Mouse (Mus musculus) urinary bladder, postnatal 14 days (tissue): ENCODE measurements around the gene Rab43.
A peak's percentile ranks its signal among the peaks of the same experiment; 100 is the strongest.
"Not testable (repeated sequence)": the region's sequence is repeated elsewhere in the genome, so short reads cannot be mapped to it uniquely, and the experiment has no call there.

ENCODE experiments used
- DNase-seq: peaks from one replicate; pipeline ENCODE4 v3.0.0; 2021; ENCODE audit warnings: low spot score

Gene Rab43

DNA sequence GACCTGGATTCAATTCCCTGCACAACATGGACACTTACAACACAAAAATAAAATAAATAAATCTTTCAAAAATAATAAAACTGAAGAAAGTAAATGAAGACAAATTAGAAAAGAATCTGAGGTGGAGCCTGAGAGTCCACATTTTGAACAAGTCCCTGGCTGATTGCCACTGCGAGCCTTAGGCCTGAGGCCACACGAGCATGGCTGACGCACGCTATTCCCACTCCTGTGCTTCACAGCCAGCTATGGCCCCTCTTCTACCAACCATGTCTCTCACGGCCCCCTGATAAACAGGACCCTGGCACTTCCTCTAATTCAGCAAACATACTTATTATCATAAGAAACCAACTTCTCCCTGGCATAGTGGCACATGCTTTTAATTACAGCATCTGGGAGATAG lies 25.3 kb downstream of the Rab43 start:
- no peak for DNase-seq

DNA sequence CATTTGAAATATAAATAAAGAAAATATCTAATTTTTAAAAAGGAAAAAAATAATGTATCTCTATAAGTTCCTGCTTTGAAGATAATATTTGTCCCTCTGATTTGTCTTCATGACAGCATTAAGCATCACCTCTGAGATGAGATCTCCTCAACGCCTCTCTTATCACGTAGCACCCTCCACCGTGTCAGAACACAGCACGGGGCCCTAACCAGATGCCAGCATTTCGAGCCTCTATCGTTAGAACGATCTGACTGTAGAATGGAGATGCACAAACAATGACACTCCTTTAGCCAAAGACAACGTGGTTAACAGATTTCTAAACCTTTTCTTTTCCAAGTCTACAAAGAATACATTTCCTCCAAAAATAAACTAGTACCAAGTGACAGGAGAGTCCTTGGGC lies 27.9 kb downstream of the Rab43 start:
- DNase-seq: no peak

- no peak for DNase-seq
These were observed 31.2 kb downstream of the Rab43 start for GRCm38 (mm10) chr6:87780546-87781301.

GRCm38 (mm10) chr6:87779174-87780165 lies 32.5 kb downstream of the Rab43 start:
- DNase-seq: no peak

DNA sequence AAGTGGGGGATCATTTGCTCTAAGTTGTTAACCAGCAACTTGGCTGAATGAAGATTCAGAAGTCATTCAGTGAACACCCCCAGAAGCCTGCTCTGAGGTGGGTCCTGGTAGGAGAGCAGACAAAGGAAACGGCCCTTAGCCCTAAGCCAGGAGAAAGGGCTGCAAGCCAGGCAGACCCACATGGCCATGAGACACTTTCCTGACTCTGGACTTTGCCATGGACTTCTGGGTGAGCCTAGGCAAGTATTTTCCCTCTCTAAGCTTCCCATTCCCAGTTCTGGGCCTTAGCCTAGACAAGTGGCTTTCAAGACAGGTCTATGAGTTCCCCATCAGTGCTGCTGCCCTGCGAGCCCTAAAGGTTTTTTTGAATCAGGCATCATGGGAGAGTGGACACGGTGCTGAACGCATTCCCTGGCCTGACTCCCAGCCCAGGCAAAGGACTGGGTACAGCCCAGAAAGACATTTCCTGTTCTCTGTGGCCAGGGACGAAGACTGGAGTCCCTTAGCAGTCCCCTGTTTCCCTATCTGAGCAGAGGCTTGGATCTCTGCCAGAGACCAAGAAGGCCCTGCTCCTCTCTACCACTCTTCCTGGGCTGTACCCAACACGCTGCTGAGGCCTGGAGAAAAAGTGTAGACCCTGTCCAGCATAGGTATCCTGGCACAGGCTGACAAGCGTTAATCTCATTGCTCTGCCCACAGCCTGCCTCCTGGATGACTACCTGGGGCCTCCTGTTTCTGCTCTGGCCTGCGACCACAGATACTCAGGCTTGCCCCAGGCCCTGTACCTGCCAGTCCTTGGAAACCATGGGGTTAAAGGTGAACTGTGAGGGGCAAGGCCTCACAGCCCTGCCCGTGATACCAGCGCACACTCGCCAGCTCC lies 33.4 kb downstream of the Rab43 start:
- no peak for DNase-seq

DNA sequence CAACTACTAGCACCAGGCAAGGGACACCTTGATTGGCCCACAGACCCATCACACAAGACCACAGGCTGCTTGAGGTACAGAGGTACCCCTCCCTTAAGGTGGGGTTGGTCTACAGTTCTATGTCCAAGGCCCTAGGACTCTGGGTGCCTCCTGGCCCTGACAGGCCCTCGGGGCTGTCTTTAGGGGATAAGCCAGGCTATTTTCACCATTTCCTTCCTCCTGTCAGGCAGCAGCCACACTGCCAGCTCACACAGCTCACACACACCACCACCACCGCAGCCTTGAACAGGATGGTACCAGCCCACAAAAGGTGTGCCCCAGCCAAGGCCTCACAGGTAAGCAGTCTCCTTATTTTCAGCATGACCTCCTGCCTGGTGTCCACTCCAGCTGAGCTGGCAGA lies 34.1 kb downstream of the Rab43 start, which contains the start of gene Gp9:
Gp9 (plus strand) TSS at position 231 of the 400 bp plus-strand sequence.
- DNase-seq: no peak

GRCm38 (mm10) chr6:87776663-87777062 lies 35.3 kb downstream of the Rab43 start:
- DNase-seq: no peak

- DNase-seq: no peak
These were observed 36.2 kb downstream of the Rab43 start for GRCm38 (mm10) chr6:87775588-87776245.

DNA sequence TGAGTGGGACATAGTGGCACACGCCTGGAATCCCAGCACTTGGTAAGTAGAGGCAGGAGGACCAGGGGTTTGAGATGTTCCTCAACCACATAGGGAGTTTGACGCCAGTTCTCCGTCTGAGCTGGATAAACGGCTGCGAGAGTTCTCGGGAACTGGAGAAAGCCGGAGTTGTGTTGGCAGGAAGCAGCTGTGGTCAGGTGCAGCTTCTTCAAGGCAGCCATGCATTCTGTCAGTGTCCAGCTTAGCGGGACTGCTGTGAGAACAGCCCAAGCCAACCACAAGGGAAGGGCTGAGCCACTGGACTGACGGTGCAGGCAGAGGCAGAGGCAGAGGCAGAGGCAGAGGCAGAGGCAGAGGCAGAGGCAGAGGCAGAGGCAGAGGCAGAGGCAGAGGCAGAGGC lies 37.1 kb downstream of the Rab43 start:
- no peak for DNase-seq

DNA sequence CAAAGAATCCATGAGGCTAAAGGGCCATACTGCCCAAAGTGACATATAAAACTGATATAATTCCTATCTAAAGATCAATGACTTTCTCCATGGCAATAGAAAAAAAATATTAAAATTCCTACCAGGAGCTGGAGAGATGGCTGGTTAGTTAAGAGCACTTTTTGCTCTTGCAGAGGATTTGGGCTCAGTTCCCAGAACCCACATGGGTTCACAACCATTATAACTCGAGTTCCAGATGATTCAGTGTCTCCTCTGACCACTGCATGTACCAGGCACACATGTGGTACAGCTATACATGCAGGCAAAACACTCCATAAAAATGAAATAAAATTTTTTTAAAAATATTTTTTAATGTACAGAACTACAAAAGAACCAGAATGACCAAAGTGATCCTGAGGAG lies 37.5 kb downstream of the Rab43 start:
- DNase-seq: no peak

DNA sequence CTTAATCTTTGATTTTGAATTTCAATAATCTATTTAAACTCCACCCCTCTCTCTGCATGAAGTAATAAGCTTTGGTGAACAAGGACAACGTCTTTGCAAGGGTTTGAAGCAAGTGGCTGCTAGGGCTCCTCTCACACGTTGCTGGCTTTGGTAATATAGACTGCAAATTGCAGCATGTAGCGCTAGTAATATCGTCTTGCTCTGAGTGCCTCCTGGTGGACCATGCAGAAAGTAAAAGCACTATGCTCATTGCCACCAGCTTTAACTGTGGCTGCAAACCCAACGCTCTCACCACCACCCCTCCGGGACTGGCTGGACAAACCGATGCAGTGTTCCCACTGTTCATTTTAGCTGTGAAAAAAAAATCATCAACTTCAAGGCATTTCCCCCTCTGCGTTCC lies 41.3 kb downstream of the Rab43 start:
- no peak for DNase-seq

DNA sequence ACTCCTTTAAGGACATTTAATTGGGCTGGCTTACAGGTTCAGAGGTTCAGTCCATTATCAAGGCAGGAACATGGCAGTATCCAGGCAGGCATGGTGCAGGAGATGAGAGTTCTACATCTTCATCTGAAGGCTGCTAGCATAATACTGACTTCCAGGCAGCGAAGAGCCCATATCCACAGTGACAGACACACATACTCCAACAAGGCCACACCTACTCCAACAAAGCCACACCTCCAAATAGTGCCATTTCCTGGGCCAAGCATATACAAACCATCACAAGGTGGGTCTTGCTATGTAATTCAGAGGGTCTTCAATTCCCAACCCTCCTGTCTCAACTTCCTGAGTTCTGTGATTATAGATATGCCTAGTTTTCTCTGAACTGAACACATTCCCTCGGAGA lies 47.7 kb downstream of the Rab43 start:
- DNase-seq: not testable (repeated sequence)

DNA sequence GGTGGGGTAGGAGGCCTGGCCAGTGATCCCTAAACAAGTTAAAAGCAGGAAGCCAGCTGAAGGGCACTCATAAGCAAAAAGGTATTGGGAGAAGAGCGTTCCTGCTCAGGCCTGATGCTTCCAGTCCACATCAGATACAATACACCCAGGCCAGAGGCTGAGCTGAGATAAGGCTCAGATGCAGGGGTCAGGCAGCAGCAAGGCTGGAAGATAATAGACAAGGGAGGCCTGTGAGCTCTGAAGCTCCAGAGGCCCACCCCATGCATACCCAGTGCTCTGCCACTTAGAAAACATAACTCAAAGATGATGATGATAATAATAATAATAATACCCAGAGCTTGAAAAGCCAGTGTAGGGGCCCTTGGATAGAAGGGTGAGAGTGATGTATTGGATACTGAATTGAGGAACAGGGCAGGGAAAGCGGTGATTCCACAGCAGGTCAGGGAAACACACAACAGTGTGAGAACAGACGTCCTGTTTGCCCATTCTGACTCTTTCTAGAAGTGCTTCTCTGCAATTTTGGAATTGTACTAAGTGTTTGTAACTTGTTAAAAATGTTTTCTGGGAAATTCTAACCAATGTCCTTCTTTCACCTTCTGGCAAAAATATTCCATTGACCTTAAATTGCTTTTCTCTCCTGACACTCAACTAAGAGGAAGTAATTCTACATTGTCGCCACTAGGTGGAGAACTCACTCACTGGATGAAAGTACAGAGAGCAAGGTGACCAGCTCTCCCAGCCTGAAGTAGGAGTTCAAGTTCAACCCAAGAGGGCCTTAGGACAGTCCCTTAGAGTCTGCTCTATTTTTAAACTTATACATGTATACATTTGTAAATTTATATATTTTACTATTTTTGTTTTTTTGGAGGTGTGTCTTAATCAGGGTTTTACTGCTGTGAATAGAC lies 48.3 kb downstream of the Rab43 start:
- DNase-seq: no peak

DNA sequence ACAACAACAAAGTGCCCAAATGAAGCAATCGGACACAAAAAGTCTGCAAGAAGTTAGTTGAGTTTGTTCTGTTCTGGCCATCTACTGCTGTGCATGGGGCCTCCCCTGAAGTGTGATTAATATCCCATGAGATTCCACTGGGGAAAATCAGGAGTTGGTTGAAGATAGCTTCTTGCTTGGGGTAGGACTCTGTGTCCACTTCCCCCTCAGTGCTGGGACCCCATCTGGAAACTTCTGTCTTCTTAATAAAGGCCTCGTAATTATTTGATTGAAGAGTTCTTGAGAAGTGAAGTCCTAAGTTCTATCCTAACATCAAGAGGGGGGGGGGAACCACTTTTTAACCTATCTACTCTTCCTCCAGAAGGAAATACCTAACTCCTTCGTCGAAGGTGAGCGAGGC lies 49.8 kb downstream of the Rab43 start:
- DNase-seq: no peak

GRCm38 (mm10) chr6:87759850-87760249 lies 52.1 kb downstream of the Rab43 start:
- DNase-seq: no peak

DNA sequence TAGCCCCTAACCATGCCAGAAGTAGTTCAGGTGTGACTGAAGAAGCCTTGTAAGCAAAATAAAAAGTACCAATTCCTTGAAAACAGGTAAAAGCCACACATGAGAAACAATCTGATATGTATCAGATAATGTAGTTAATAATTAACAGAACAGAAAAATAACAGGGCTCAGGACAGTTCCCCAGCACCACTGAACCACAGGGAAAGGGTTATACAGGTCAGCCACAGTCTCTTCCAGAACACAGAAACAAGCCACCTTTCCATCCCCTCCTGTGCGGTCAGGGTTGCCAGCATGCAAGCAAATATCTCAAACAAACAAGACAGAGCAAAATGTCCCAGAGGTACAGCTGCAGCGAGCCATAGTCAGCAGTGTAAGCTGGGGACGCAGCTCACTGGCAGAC lies 52.6 kb downstream of the Rab43 start:
- DNase-seq: no peak

- no peak for DNase-seq
These were observed 55.1 kb downstream of the Rab43 start for GRCm38 (mm10) chr6:87756896-87757295.

GRCm38 (mm10) chr6:87755196-87755595 lies 56.8 kb downstream of the Rab43 start:
- DNase-seq: no peak

GRCm38 (mm10) chr6:87751574-87751973 lies 60.4 kb downstream of the Rab43 start:
- no peak for DNase-seq

DNA sequence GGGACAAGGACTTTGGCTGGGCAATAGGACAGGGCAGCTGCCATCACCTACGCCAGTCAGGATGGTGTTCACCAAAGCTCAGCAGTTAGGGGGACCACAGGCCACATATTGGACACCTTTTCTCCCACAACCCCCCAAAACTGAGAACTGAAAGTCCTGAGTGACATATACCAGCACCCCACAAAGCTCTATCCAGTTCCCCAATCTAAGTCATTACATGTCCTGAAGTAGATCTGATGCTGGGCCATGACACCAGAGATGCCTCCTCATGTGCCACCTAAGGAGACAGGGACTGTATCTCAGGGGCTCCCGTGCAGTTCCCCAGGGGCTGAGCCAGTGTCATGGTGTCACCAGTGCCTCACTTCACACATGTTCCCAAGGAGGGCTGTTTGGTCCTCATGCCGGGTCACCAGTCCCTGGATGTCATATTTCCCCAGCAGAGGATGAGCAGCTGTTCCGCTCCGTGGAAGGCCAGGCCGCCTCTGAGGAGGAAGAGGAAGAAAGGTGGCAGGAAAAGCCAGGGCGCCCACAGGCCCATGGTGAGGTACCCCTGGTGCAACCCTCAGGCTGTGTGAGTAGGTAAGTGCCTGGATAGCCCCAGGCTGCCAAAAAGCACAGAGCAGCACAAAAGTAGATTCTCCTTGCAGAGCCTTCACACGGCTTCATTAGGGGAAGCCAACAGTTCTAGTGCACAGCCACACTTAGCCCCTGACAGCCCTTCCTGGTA lies 61.6 kb downstream of the Rab43 start:
- DNase-seq: peak; percentile 2
